Mouse (Mus musculus): ENCODE results near the gene Hspg2. TPM values are rescaled to one million over a fixed set of nuclear protein-coding genes. Genes with fewer than 3 reads are reported as not detected.
A peak's percentile ranks its signal among the peaks of the same experiment; 100 is the strongest.

Hspg2 gene
- polyA plus RNA-seq, 1 experiment from 2014 or later: 5.2 TPM

DNA sequence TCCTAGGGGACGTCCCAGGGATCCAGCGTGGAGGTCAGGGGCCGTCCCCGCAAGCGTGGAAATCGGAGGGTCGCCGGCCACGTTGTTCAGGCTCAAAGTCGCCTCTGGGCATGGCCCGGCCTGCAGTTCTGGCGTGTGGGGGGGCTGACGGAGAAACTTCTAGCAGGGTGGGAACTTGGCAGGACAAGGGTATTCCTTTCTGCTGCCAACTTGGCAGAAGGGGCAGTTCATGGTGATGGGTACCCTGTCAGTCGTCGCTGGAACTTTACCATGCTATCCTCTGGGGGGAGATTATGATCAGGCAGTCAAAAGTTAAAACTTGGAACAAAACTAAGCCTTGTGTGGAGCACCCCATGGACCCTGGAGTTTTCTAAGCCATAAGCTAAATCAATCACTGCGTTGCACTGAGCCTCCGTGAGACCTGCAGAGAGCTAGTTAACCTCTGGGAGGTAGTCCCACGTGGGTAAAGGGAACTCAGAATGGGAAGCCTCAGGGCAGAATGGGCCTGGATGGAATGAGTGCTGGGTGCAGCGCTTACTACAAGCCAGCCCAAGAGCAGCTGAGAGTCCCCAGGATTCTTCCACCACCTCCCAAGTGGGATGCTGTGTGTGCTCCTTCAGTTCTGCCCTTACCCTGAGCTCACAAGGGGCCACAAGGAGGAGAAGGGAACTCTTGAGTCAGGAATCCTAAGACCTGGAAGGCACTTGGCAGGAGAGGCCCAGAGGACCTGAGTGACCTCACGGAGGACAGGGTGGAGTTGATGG, 694 bp downstream of the Hspg2 start:
- H3K4me3 ChIP-seq (ENCODE audit: low read depth, low read length): peak overlapping the region; percentile 62
- H3K4me2 ChIP-seq (ENCODE audit: low read depth, low read length): peak overlapping the region; percentile 84
- H3K9me3 ChIP-seq (replicated peaks; ENCODE audit: control insufficient read depth, low read length): no peaks in the 10 kb centered on the region
- H3K36me3 ChIP-seq (ENCODE audit: control insufficient read depth, insufficient read depth): no peaks in the 10 kb centered on the region
- H3K4me1 ChIP-seq (ENCODE audit: control insufficient read depth, low read depth, low read length): peaks cover 6% of the 10 kb centered on the region; the same call in 1 of the 2 replicates
- WGBS (ENCODE audit: insufficient replicate concordance): 8% methylated on average over 20 of the region's 20 CpGs
- H3K9ac ChIP-seq (ENCODE audit: low read depth, low read length): peak overlapping the region; percentile 63
- H3K27ac ChIP-seq (ENCODE audit: low read length): no peak overlapping the region
- H3K27me3 ChIP-seq (ENCODE audit: control insufficient read depth, insufficient read depth, low read depth, low read length): no peaks in the 10 kb centered on the region
- no peak for ATAC-seq (ENCODE audit: low read depth)

DNA sequence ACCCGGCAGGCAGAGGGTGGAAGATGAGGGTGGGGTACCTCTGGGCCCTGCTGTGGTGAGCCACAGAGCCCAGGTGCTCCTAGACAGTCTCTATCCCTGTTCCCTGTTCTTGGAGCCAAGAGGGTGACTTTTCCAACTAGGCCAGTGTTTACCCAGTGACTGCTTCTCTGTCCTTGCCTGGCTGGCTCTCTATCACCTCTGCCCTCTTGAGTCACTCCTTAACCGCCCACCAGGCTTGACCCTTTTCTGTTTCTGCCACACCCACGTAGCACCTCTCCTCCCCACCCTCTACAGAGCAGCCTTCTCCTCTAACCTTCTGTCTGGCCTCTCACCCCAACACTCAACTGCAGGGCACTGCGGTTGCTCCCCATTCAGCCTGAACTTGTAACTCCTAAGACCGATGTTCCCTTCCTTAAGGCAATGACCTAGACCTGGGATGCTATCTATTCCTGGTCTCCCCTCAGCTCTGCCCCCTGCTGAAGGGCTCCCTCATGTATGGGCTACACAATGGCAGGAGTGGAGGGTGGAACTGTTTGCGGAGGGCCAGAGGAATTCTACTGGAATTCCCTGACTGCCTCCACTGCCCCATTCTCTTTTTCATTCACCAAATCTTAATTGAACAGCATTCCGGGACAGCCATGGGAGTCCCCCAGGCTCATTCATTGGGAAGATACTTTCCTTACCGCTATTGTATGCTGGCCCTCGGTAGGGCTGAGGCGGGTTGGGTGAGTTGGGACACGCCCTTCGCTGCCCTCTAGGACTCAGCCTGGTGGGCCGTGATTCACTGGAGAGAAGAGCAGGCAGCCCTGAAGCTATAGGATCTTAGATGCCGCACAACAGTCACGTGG, 1.5 kb downstream of the Hspg2 start:
- Histone ChIP-seq H3K9ac (ENCODE audit: low read depth, low read length) (no peak overlapping the region), H3K4me3 (ENCODE audit: low read depth, low read length) (peak overlapping the region; percentile 62), H3K4me2 (ENCODE audit: low read depth, low read length) (peak overlapping the region; percentile 84), H3K36me3 (ENCODE audit: control insufficient read depth, insufficient read depth) (no peaks in the 10 kb centered on the region), H3K4me1 (ENCODE audit: control insufficient read depth, low read depth, low read length) (peaks cover 6% of the 10 kb centered on the region; the same call in 1 of the 2 replicates), H3K27me3 (ENCODE audit: control insufficient read depth, insufficient read depth, low read depth, low read length) (no peaks in the 10 kb centered on the region), H3K27ac (ENCODE audit: low read length) (no peak overlapping the region), H3K9me3 (replicated peaks; ENCODE audit: control insufficient read depth, low read length) (no peaks in the 10 kb centered on the region)
- WGBS (ENCODE audit: insufficient replicate concordance): 47% methylated on average over 15 of the region's 15 CpGs
- ATAC-seq (ENCODE audit: low read depth): no peak

DNA sequence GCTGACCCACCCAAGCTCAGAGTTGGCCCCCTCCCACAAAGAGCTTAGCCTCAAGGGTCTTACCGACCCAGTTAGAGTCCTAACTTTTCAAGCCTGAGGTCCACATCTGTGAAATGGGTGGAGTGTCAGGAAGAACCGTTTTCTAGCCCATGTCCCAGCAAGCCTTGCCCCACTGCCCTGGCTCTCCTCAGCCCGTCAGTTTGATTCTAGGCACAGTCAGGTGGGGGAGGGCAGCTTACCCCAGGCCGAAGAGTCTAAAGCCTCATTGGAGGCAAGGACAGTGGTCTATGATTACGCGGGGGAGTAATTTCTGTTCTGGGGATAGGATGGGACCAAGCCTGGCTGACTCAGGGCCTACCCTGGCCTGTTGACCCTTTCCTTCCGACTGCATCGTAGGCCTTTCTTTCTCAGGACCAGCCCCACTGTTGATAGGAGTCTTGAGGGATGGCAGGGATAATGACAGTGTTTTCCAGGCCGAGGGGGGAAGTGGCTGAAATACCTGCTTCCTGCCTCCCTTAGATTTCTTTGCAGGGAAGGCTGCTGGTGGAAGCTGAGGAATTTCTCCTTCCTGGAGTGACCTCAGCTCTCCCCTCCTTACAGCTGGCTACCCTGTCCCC, 2.2 kb downstream of the Hspg2 start:
- WGBS (ENCODE audit: insufficient replicate concordance): 58% methylated on average over 9 of the region's 9 CpGs
- Histone ChIP-seq H3K9ac (ENCODE audit: low read depth, low read length) (no peak overlapping the region), H3K4me2 (ENCODE audit: low read depth, low read length) (no peak overlapping the region), H3K36me3 (ENCODE audit: control insufficient read depth, insufficient read depth) (no peaks in the 10 kb centered on the region), H3K9me3 (replicated peaks; ENCODE audit: control insufficient read depth, low read length) (no peaks in the 10 kb centered on the region), H3K27ac (ENCODE audit: low read length) (no peak overlapping the region), H3K4me3 (ENCODE audit: low read depth, low read length) (no peak overlapping the region), H3K27me3 (ENCODE audit: control insufficient read depth, insufficient read depth, low read depth, low read length) (no peaks in the 10 kb centered on the region), H3K4me1 (ENCODE audit: control insufficient read depth, low read depth, low read length) (peaks cover 6% of the 10 kb centered on the region)
- ATAC-seq (ENCODE audit: low read depth): no peak; the same call in 1 of the 2 replicates

DNA sequence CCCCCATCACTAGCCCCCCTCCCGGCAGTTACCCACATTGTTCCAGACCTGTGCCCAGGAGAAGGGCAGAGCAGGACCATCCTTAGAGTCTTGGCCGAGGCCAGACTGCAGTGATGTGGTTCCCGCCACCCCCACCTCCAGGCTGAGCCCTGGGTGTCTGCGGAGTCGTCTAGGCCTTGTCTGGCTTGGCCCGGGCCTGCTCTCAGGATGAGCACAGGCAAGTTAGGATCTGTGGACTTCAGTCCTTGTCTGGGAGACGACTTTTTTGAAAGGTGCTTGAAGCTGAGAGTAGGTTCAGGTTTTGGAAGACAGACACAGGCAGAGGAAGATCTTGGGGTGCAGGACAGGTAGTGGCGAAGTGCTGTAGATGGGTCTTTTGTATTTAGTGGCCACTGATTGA, 2.8 kb downstream of the Hspg2 start:
- 63% methylated on average over 8 of the region's 8 CpGs for WGBS (ENCODE audit: insufficient replicate concordance)
- no peak overlapping the region for H3K9ac ChIP-seq (ENCODE audit: low read depth, low read length)
- H3K36me3 ChIP-seq (ENCODE audit: control insufficient read depth, insufficient read depth): no peaks in the 10 kb centered on the region
- no peak overlapping the region for H3K27ac ChIP-seq (ENCODE audit: low read length)
- no peaks in the 10 kb centered on the region for H3K9me3 ChIP-seq (replicated peaks; ENCODE audit: control insufficient read depth, low read length)
- H3K27me3 ChIP-seq (ENCODE audit: control insufficient read depth, insufficient read depth, low read depth, low read length): no peaks in the 10 kb centered on the region
- H3K4me3 ChIP-seq (ENCODE audit: low read depth, low read length): no peak overlapping the region
- H3K4me1 ChIP-seq (ENCODE audit: control insufficient read depth, low read depth, low read length): peaks cover 12% of the 10 kb centered on the region
- no peak for ATAC-seq (ENCODE audit: low read depth)
- no peak overlapping the region for H3K4me2 ChIP-seq (ENCODE audit: low read depth, low read length)

DNA sequence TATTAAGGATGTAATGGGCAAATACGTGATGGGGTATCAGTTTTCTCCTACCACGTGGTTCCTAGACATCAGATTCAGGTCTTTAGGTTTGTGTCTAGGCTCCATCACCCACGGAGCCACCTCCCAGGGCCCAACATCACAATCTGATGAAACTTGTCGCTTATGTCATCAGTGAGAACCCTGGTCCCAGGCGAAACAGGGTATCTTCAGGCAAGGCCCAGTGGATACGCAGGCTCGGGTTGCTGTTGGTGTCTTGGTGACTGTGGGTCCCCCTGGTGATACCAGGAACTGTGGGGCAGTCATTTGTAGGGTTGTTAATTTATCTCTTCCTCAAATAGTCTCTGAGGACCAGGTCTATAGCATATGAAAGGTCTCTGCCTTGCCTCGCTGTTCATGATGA, 4.7 kb downstream of the Hspg2 start:
- H3K4me3 ChIP-seq (ENCODE audit: low read depth, low read length): no peak overlapping the region
- no peaks in the 10 kb centered on the region for H3K27me3 ChIP-seq (ENCODE audit: control insufficient read depth, insufficient read depth, low read depth, low read length)
- WGBS (ENCODE audit: insufficient replicate concordance): 64% methylated on average over 8 of the region's 8 CpGs
- H3K9ac ChIP-seq (ENCODE audit: low read depth, low read length): no peak overlapping the region
- H3K4me1 ChIP-seq (ENCODE audit: control insufficient read depth, low read depth, low read length): peaks cover 20% of the 10 kb centered on the region
- H3K36me3 ChIP-seq (ENCODE audit: control insufficient read depth, insufficient read depth): no peaks in the 10 kb centered on the region
- no peaks in the 10 kb centered on the region for H3K9me3 ChIP-seq (replicated peaks; ENCODE audit: control insufficient read depth, low read length)
- no peak for ATAC-seq (ENCODE audit: low read depth)
- H3K4me2 ChIP-seq (ENCODE audit: low read depth, low read length): no peak overlapping the region
- no peak overlapping the region for H3K27ac ChIP-seq (ENCODE audit: low read length)

DNA sequence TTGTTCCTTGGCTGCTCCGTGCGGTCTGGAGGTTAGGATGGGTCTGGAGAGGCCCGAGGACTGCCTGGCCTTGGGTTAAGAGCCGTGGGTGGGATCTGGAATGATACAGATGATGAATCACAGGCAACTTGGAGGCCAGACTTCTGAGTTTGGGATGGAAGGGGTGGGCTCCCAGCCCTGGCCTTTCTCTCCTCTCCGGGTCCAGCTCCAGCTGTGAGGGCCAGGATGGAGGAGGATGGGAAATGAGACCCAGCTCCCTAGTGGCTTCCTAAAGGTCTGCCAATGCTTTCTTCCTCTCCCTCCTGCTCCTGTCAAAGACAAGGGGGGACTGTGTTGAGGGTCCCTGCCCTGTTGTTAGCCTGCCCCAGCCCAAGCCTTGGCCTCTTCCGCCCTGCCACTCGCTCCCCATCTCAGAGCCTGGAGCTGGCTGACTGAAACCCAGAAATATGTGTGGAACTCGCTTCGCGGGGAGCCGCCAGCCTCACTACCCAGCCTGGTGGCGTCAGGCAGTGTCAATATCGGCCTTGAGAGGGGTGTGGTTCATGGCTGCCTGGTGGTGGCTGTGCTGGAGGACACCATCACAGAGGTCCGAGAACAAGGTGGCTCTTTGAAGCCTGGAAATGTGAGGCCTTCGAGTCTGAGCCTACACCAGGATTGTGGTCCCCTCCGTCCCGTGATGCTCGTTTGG, 5.3 kb downstream of the Hspg2 start:
- no peak for ATAC-seq (ENCODE audit: low read depth)
- no peaks in the 10 kb centered on the region for H3K27me3 ChIP-seq (ENCODE audit: control insufficient read depth, insufficient read depth, low read depth, low read length)
- WGBS (ENCODE audit: insufficient replicate concordance): 60% methylated on average over 18 of the region's 18 CpGs
- H3K9ac ChIP-seq (ENCODE audit: low read depth, low read length): no peak overlapping the region
- no peak overlapping the region for H3K4me3 ChIP-seq (ENCODE audit: low read depth, low read length)
- H3K4me1 ChIP-seq (ENCODE audit: control insufficient read depth, low read depth, low read length): peaks cover 21% of the 10 kb centered on the region
- H3K36me3 ChIP-seq (ENCODE audit: control insufficient read depth, insufficient read depth): no peaks in the 10 kb centered on the region
- H3K27ac ChIP-seq (ENCODE audit: low read length): no peak overlapping the region
- H3K9me3 ChIP-seq (replicated peaks; ENCODE audit: control insufficient read depth, low read length): no peaks in the 10 kb centered on the region
- H3K4me2 ChIP-seq (ENCODE audit: low read depth, low read length): no peak overlapping the region

DNA sequence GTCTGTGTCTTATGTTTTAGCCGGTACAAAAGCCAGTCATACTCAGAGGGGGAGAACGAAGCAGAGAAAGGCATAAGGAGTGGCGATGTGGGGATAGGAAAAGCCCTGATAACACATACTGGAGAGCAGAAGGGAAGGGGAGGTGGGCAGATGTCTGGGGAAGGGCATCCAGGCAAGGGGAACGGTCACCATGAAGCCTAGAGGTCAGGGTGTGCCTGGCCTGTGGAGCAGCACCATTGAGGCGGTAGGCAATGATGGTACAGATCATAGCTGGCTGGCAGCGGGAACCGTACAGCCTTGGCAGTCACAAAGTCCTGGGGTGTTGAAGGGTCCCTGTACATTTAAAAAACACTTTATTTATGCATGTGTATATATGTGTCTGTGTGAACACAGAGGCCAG, 6.1 kb downstream of the Hspg2 start:
- H3K4me3 ChIP-seq (ENCODE audit: low read depth, low read length): no peak overlapping the region
- no peak overlapping the region for H3K27ac ChIP-seq (ENCODE audit: low read length)
- H3K4me1 ChIP-seq (ENCODE audit: control insufficient read depth, low read depth, low read length): peaks cover 30% of the 10 kb centered on the region
- no peak overlapping the region for H3K4me2 ChIP-seq (ENCODE audit: low read depth, low read length)
- no peak overlapping the region for H3K9ac ChIP-seq (ENCODE audit: low read depth, low read length)
- WGBS (ENCODE audit: insufficient replicate concordance): 75% methylated on average over 7 of the region's 7 CpGs
- H3K27me3 ChIP-seq (ENCODE audit: control insufficient read depth, insufficient read depth, low read depth, low read length): no peaks in the 10 kb centered on the region
- ATAC-seq (ENCODE audit: low read depth): no peak
- no peaks in the 10 kb centered on the region for H3K9me3 ChIP-seq (replicated peaks; ENCODE audit: control insufficient read depth, low read length)
- no peaks in the 10 kb centered on the region for H3K36me3 ChIP-seq (ENCODE audit: control insufficient read depth, insufficient read depth)

DNA sequence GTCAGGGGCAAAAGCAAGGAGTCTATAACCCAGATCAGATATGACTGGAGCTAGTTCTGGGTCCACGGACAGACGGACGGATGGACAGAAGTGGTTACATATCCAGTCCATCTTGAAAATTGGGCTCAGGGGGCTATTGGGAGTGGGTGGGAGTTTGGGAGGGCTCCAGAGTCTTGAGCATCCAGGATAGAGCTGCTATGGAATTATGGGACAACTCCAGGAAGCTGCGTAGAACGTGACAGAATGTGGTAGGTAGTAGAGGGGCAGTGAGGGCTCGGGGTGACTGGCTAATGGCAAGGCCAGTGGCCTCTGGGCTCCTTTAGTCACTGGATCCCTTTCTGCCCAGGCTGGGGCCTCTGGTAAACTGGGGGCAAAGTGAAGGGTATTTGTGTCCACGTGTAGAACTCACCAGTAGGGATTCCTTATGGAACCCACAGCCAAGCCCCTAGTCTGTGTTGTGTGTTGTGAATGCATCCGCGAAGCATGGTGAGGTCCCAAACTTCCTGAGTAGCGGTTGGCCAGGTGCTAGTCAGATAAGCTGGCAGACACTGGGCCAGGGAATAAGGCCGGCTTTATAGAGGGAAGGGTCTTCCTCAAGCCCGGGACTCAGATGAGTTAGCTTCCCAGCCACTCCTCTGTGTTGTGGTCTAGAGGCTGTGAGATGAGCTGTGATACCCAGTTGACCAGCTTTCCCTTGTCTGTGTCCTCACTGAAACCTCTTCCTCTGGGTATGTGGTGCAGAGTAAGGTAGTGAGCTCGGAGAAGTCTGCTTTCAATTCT, 6.9 kb downstream of the Hspg2 start:
- peaks cover 32% of the 10 kb centered on the region for H3K4me1 ChIP-seq (ENCODE audit: control insufficient read depth, low read depth, low read length)
- no peak overlapping the region for H3K4me2 ChIP-seq (ENCODE audit: low read depth, low read length)
- no peak overlapping the region for H3K27ac ChIP-seq (ENCODE audit: low read length)
- no peaks in the 10 kb centered on the region for H3K36me3 ChIP-seq (ENCODE audit: control insufficient read depth, insufficient read depth)
- ATAC-seq (ENCODE audit: low read depth): no peak
- H3K9me3 ChIP-seq (replicated peaks; ENCODE audit: control insufficient read depth, low read length): no peaks in the 10 kb centered on the region
- H3K9ac ChIP-seq (ENCODE audit: low read depth, low read length): no peak overlapping the region
- H3K27me3 ChIP-seq (ENCODE audit: control insufficient read depth, insufficient read depth, low read depth, low read length): no peaks in the 10 kb centered on the region
- no peak overlapping the region for H3K4me3 ChIP-seq (ENCODE audit: low read depth, low read length)
- 61% methylated on average over 13 of the region's 13 CpGs for WGBS (ENCODE audit: insufficient replicate concordance)
